Comparison of ENCODE assay signal across 8 mouse cellular contexts in genomic region chr8:70628986-70629490, GRCm38 (mm10). TPM values are rescaled to one million over a fixed set of nuclear protein-coding genes. Genes with fewer than 3 reads are reported as not detected.
DNase-seq lines count a peak whose midpoint lies in the region; ATAC-seq lines count a peak whose summit lies in the region.

No protein-coding gene starts in this region.

- peak overlapping the region; percentile 58 for H3K9ac ChIP-seq in heart, embryonic 15.5 days
- H3K9ac ChIP-seq in hindbrain, embryonic 14.5 days: peak overlapping the region; percentile 56
- peak overlapping the region; percentile 57 for H3K9ac ChIP-seq in midbrain, embryonic 13.5 days (replicated peaks)

- H3K9me3 ChIP-seq in heart, embryonic 15.5 days (replicated peaks): no peaks in the 10 kb centered on the region
- H3K9me3 ChIP-seq in embryonic facial prominence, embryonic 10.5 days: no peaks in the 10 kb centered on the region
- H3K9me3 ChIP-seq in hindbrain, embryonic 14.5 days (ENCODE audit: control insufficient read depth, low read length): no peaks in the 10 kb centered on the region
- no peaks in the 10 kb centered on the region for H3K9me3 ChIP-seq in midbrain, embryonic 13.5 days

- intact Hi-C loops in heart, postnatal 36 days (cut with DNase I): loop anchor here (2.0 kb wide), 1 partner anchor 16 kb away; no protein-coding TSS in a partner anchor

- WGBS in heart, embryonic 15.5 days: 54% methylated on average over 7 of the region's 7 CpGs
- 59% methylated on average over 7 of the region's 7 CpGs for WGBS in embryonic facial prominence, embryonic 10.5 days
- 58% methylated on average over 7 of the region's 7 CpGs for WGBS in hindbrain, embryonic 14.5 days
- 63% methylated on average over 7 of the region's 7 CpGs for WGBS in midbrain, embryonic 13.5 days

- peak overlapping the region; percentile 53 for H3K4me3 ChIP-seq in heart, embryonic 15.5 days
- peak overlapping the region; percentile 58 for H3K4me3 ChIP-seq in embryonic facial prominence, embryonic 10.5 days
- peak overlapping the region; percentile 38 for H3K4me3 ChIP-seq in hindbrain, embryonic 14.5 days (replicated peaks; ENCODE audit: low read length)
- peak overlapping the region; percentile 48 for H3K4me3 ChIP-seq in midbrain, embryonic 13.5 days (replicated peaks)

- H3K27me3 ChIP-seq in heart, embryonic 15.5 days: no peaks in the 10 kb centered on the region
- H3K27me3 ChIP-seq in embryonic facial prominence, embryonic 10.5 days (replicated peaks; ENCODE audit: low read depth, poor library complexity, severe bottlenecking): peaks cover 36% of the 10 kb centered on the region
- peaks cover 9% of the 10 kb centered on the region for H3K27me3 ChIP-seq in hindbrain, embryonic 14.5 days (ENCODE audit: control insufficient read depth, insufficient read depth, low read length)
- peaks cover 16% of the 10 kb centered on the region for H3K27me3 ChIP-seq in midbrain, embryonic 13.5 days

- H3K4me2 ChIP-seq in heart, embryonic 15.5 days: peak overlapping the region; percentile 66
- peak overlapping the region; percentile 58 for H3K4me2 ChIP-seq in hindbrain, embryonic 14.5 days (replicated peaks)
- peak overlapping the region; percentile 60 for H3K4me2 ChIP-seq in midbrain, embryonic 13.5 days (replicated peaks)

- H3K4me1 ChIP-seq in heart, embryonic 15.5 days (replicated peaks): peaks cover 42% of the 10 kb centered on the region
- peaks cover 42% of the 10 kb centered on the region for H3K4me1 ChIP-seq in embryonic facial prominence, embryonic 10.5 days
- no peaks in the 10 kb centered on the region; the same call in 1 of the 2 replicates for H3K4me1 ChIP-seq in hindbrain, embryonic 14.5 days (replicated peaks; ENCODE audit: control insufficient read depth, insufficient read depth, low read length)
- H3K4me1 ChIP-seq in midbrain, embryonic 13.5 days (replicated peaks): peaks cover 20% of the 10 kb centered on the region

- no peak for ATAC-seq in heart, embryonic 15.5 days (replicated peaks; ENCODE audit: insufficient number of reproducible peaks, insufficient read depth, low FRiP score, low read depth)
- peak; percentile 18; the same call in 1 of the 2 replicates for ATAC-seq in hindbrain, embryonic 14.5 days (ENCODE audit: low FRiP score)
- peak; percentile 34 for ATAC-seq in midbrain, embryonic 13.5 days

- no peaks in the 10 kb centered on the region for H3K36me3 ChIP-seq in heart, embryonic 15.5 days
- no peaks in the 10 kb centered on the region for H3K36me3 ChIP-seq in embryonic facial prominence, embryonic 10.5 days (replicated peaks)
- no peaks in the 10 kb centered on the region for H3K36me3 ChIP-seq in hindbrain, embryonic 14.5 days (replicated peaks; ENCODE audit: control insufficient read depth, insufficient read depth)
- H3K36me3 ChIP-seq in midbrain, embryonic 13.5 days: no peaks in the 10 kb centered on the region

- H3K27ac ChIP-seq in heart, embryonic 15.5 days: peak overlapping the region; percentile 73
- peak overlapping the region; percentile 79 for H3K27ac ChIP-seq in embryonic facial prominence, embryonic 10.5 days (replicated peaks)
- H3K27ac ChIP-seq in hindbrain, embryonic 14.5 days: peak overlapping the region; percentile 45
- H3K27ac ChIP-seq in midbrain, embryonic 13.5 days: peak overlapping the region; percentile 64

- no peak for DNase-seq in heart, postnatal 36 days
- DNase-seq in embryonic facial prominence, embryonic 10.5 days (ENCODE audit: low spot score): no peak
- no peak for DNase-seq in hindbrain, embryonic 14.5 days (ENCODE audit: low spot score)
- DNase-seq in spleen, postnatal 36 days (ENCODE audit: low spot score in 2 of 2): no peak
- no peak for DNase-seq in layer of hippocampus, adult 9-11 months
- no peak for DNase-seq in frontal cortex, postnatal 10 days (ENCODE audit: low spot score in 2 of 2)

RNA-seq across cellular contexts. Expression of gene Gdf15, which starts 3.2 kb away (rescaled TPM):
- polyA plus RNA-seq in heart, embryonic 15.5 days (2015; fragmentation: Nextera tagmentation; extraction: Ambion mirVana): 0.89 and 1.3 TPM in 2 replicates
- total RNA-seq in heart, postnatal 36 days (2021): 1 to 10 TPM in 1 of 2 experiments, under 1 TPM in 1; 0.22 to 1.6 TPM
- polyA plus RNA-seq in embryonic facial prominence, embryonic 10.5 days (2016; fragmentation: Nextera tagmentation; extraction: Ambion mirVana): 0.14 TPM in 1 of 2 replicates, not detected in the other
- 0.14 and 0.28 TPM in 2 replicates for polyA plus RNA-seq in hindbrain, embryonic 14.5 days (2014; fragmentation: Nextera tagmentation; extraction: Ambion mirVana)
- polyA plus RNA-seq in midbrain, embryonic 13.5 days (2015; fragmentation: Nextera tagmentation; extraction: Ambion mirVana): 0.30 TPM in 1 of 2 replicates, not detected in the other

RNA-seq across cellular contexts. Expression of gene Lrrc25, which starts 13.1 kb away (rescaled TPM):
- polyA plus RNA-seq in heart, embryonic 15.5 days (2015; fragmentation: Nextera tagmentation; extraction: Ambion mirVana): 1.4 and 3.4 TPM in 2 replicates
- total RNA-seq in heart, postnatal 36 days (2021): 1 to 10 TPM; 1.9 to 3.0 TPM
- polyA plus RNA-seq in embryonic facial prominence, embryonic 10.5 days (2016; fragmentation: Nextera tagmentation; extraction: Ambion mirVana): 0.77 and 0.79 TPM in 2 replicates
- 0.98 and 1.6 TPM in 2 replicates for polyA plus RNA-seq in hindbrain, embryonic 14.5 days (2014; fragmentation: Nextera tagmentation; extraction: Ambion mirVana)
- 1.1 and 1.2 TPM in 2 replicates for polyA plus RNA-seq in midbrain, embryonic 13.5 days (2015; fragmentation: Nextera tagmentation; extraction: Ambion mirVana)

RNA-seq across cellular contexts. Expression of gene Ssbp4, which starts 20.4 kb away (rescaled TPM):
- 62.1 and 82.6 TPM in 2 replicates for polyA plus RNA-seq in heart, embryonic 15.5 days (2015; fragmentation: Nextera tagmentation; extraction: Ambion mirVana)
- total RNA-seq in heart, postnatal 36 days (2021): 10 to 100 TPM; 28.9 to 35.0 TPM
- polyA plus RNA-seq in embryonic facial prominence, embryonic 10.5 days (2016; fragmentation: Nextera tagmentation; extraction: Ambion mirVana): 105 and 109 TPM in 2 replicates
- polyA plus RNA-seq in hindbrain, embryonic 14.5 days (2014; fragmentation: Nextera tagmentation; extraction: Ambion mirVana): 165 and 173 TPM in 2 replicates
- 123 and 129 TPM in 2 replicates for polyA plus RNA-seq in midbrain, embryonic 13.5 days (2015; fragmentation: Nextera tagmentation; extraction: Ambion mirVana)

RNA-seq across cellular contexts. Expression of gene Pgpep1, which starts 31.1 kb away (rescaled TPM):
- polyA plus RNA-seq in heart, embryonic 15.5 days (2015; fragmentation: Nextera tagmentation; extraction: Ambion mirVana): 32.2 and 36.3 TPM in 2 replicates
- 10 to 100 TPM; 39.6 to 44.9 TPM for total RNA-seq in heart, postnatal 36 days (2021)
- 51.8 and 52.7 TPM in 2 replicates for polyA plus RNA-seq in embryonic facial prominence, embryonic 10.5 days (2016; fragmentation: Nextera tagmentation; extraction: Ambion mirVana)
- 74.0 and 89.3 TPM in 2 replicates for polyA plus RNA-seq in hindbrain, embryonic 14.5 days (2014; fragmentation: Nextera tagmentation; extraction: Ambion mirVana)
- 87.5 and 99.4 TPM in 2 replicates for polyA plus RNA-seq in midbrain, embryonic 13.5 days (2015; fragmentation: Nextera tagmentation; extraction: Ambion mirVana)

RNA-seq across cellular contexts. Expression of gene Isyna1, which starts 34.9 kb away (rescaled TPM):
- polyA plus RNA-seq in heart, embryonic 15.5 days (2015; fragmentation: Nextera tagmentation; extraction: Ambion mirVana): 92.9 and 121 TPM in 2 replicates
- 10 to 100 TPM; 22.2 to 25.8 TPM for total RNA-seq in heart, postnatal 36 days (2021)
- polyA plus RNA-seq in embryonic facial prominence, embryonic 10.5 days (2016; fragmentation: Nextera tagmentation; extraction: Ambion mirVana): 184 and 187 TPM in 2 replicates
- 86.8 and 96.6 TPM in 2 replicates for polyA plus RNA-seq in hindbrain, embryonic 14.5 days (2014; fragmentation: Nextera tagmentation; extraction: Ambion mirVana)
- polyA plus RNA-seq in midbrain, embryonic 13.5 days (2015; fragmentation: Nextera tagmentation; extraction: Ambion mirVana): 119 and 133 TPM in 2 replicates
